Mouse (Mus musculus) megakaryocyte, embryonic 14.5 days (primary cell): ENCODE measurements around the gene Pgd.

ENCODE experiments used
- FLI1 ChIP-seq: IDR thresholded peaks from 2 replicates; pipeline ENCODE4 v1.6.1; 2012; ENCODE audit warnings: low read length, inconsistent platforms, mixed read lengths
- GATA1 ChIP-seq: IDR thresholded peaks from 3 replicates; pipeline ENCODE4 v1.6.1; 2012; ENCODE audit warnings: mixed read lengths, low read length, inconsistent platforms, borderline replicate concordance

DNA sequence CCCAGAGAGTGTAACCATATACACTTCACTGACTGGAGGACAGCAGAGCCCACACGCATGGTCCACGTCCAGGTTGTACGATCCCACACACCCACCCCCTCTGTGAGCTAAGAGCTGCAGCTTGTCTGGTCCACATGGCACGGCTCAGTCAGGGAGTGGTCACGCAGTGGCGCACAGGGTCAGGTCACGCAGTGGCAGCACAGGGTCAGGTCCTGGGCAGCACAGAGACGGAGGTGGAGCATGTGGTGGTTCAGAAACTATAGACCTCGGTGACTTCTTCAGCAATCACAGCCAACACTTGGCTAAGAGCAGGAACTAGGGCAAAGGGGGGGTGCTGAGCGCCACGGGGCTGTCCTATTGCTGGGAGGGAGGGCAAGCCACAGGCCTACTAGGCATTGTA is 16.3 kb downstream of the Pgd start:
- TF ChIP-seq GATA1 (no peak), FLI1 (no peak)
